Mouse (Mus musculus) spleen, adult 2 months (tissue): Measurements from ENCODE around the gene Slc38a2. TPM values are rescaled to one million over a fixed set of nuclear protein-coding genes. Genes with fewer than 3 reads are reported as not detected.

Source experiments
- DNase-seq, 2 experiments: peaks; one replicate each; pipeline versions ENCODE4 v3.0.0 to v3.0.0-alpha.2; 2012 to 2021; ENCODE audit warnings: low spot score in 2 of 2, low read depth in 1 of 2
- H3K27ac ChIP-seq: fragments of 200-500 bp; 2 replicates; pipeline ENCODE4 v1.5.1; 2012; ENCODE audit warnings: low read length, inconsistent platforms; ENCODE audit not compliant: insufficient read depth
- H3K27me3 ChIP-seq: fragments of 200-500 bp; 2 replicates; pipeline ENCODE4 v1.6.1; 2012; ENCODE audit warnings: mild to moderate bottlenecking, moderate library complexity, low read length, inconsistent platforms; ENCODE audit not compliant: control insufficient read depth, insufficient read depth
- H3K36me3 ChIP-seq: fragments of 200-500 bp; 2 replicates; pipeline ENCODE4 v1.6.1; 2012; ENCODE audit warnings: mild to moderate bottlenecking, low read length, inconsistent platforms; ENCODE audit not compliant: control insufficient read depth, insufficient read depth
- H3K4me1 ChIP-seq: fragments of 200-500 bp; 2 replicates; pipeline ENCODE4 v1.6.1; 2011; ENCODE audit warnings: inconsistent platforms; ENCODE audit not compliant: control insufficient read depth, insufficient read depth, insufficient read length
- H3K4me3 ChIP-seq: fragments of 200-500 bp; 2 replicates; pipeline ENCODE4 v1.5.1; 2011; ENCODE audit warnings: mild to moderate bottlenecking, inconsistent platforms; ENCODE audit not compliant: insufficient read depth, insufficient read length; ENCODE audit errors: extremely low read depth
- CTCF ChIP-seq: fragments of 200-500 bp; IDR thresholded peaks from 2 replicates; pipeline ENCODE4 v1.5.1; 2011; ENCODE audit warnings: mild to moderate bottlenecking, inconsistent platforms; ENCODE audit not compliant: insufficient read depth, insufficient read length, insufficient replicate concordance; ENCODE audit errors: extremely low read depth
- POLR2A ChIP-seq: fragments of 200-500 bp; IDR thresholded peaks from 2 replicates; pipeline ENCODE4 v1.6.1; 2011; ENCODE audit warnings: low read depth, low read length, inconsistent platforms
- WGBS: fragments of 180-500 bp; shearing (Covaris S2); methylation state at CpG from one replicate; pipeline ENCODE4 v1.1.7; 2018; 5-methylcytosine and 5-hydroxymethylcytosine counted together
- polyA plus RNA-seq: library from polyadenylated mRNA; depleted of rRNA; stranded (reverse); fragments of >200 nt; gene quantifications from 2 replicates; pipeline ENCODE4 v1.2.3, GENCODE M21; 2012

The Slc38a2 gene
- polyA plus RNA-seq, 1 experiment: 28.5 TPM

DNA sequence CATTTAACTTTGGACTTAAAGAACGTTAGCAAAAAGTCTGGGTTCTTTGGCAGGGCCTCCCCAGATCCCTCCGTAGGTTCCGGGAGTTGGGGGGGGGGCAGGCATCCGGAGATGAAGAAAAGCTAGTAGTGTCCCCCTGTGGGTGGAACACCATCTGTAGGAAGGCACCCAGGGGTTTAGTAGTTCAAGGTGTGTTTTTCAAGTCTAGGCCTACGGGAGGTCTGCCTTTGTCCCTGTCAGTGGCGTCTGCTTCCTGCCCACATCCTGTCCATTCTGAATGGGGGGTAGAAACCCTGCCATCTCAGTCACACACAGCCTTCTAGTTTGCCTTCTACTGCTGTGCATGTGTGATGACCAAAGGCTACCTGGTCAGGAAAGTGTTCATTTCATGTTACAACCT is 20.6 kb upstream of the Slc38a2 start:
- H3K27ac ChIP-seq: no peak overlapping the region
- H3K4me1 ChIP-seq: peaks cover 10% of the 10 kb centered on the region; the same call in 1 of the 2 replicates
- WGBS: 18% methylated on average over 6 of the region's 6 CpGs
- TF ChIP-seq CTCF: no peak
- TF ChIP-seq POLR2A: no peak
- DNase-seq: no peak
- H3K27me3 ChIP-seq: no peaks in the 10 kb centered on the region
- no peak overlapping the region for H3K4me3 ChIP-seq
- no peaks in the 10 kb centered on the region for H3K36me3 ChIP-seq

DNA sequence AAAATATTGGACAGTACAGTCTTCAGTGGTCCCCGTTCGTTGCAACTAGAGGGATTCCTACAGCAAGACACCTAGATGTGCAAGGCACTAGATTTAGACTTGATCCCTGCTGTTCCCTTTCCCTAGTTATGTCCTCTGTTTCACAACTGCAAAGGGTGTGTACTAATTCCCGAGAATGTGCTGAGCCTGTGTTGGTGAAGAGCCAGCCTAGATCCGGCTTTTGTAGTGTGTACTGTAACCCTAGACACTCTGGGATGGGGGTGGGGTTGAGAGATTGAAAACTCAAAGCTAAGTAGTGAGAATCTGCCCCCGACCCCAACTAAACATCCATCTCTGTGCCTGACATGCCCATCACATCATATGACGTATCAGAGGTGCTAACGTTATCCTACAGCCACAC is 18.9 kb upstream of the Slc38a2 start:
- no peak for DNase-seq
- H3K27me3 ChIP-seq: no peaks in the 10 kb centered on the region
- no peak overlapping the region for H3K4me3 ChIP-seq
- H3K27ac ChIP-seq: no peak overlapping the region
- TF ChIP-seq POLR2A: no peak
- TF ChIP-seq CTCF: no peak
- WGBS: 86% methylated on average over 7 of the region's 7 CpGs
- H3K36me3 ChIP-seq: no peaks in the 10 kb centered on the region
- H3K4me1 ChIP-seq: peaks cover 12% of the 10 kb centered on the region; the same call in 1 of the 2 replicates

- Histone ChIP-seq H3K27ac (no peak overlapping the region), H3K36me3 (no peaks in the 10 kb centered on the region), H3K4me1 (peaks cover 12% of the 10 kb centered on the region; the same call in 1 of the 2 replicates), H3K4me3 (no peak overlapping the region), H3K27me3 (no peaks in the 10 kb centered on the region)
- 90% methylated on average over 3 of the region's 3 CpGs for WGBS
- no peak for DNase-seq
- no peak for TF ChIP-seq CTCF
- no peak for TF ChIP-seq POLR2A
Observed at GRCm38 (mm10) chr15:96717181-96717580, 17.7 kb upstream of the Slc38a2 start.

GRCm38 (mm10) chr15:96716371-96716770 is 16.8 kb upstream of the Slc38a2 start:
- no peak for DNase-seq
- Histone ChIP-seq H3K4me3 (no peak overlapping the region), H3K27me3 (no peaks in the 10 kb centered on the region), H3K27ac (no peak overlapping the region), H3K4me1 (peaks cover 12% of the 10 kb centered on the region; the same call in 1 of the 2 replicates), H3K36me3 (no peaks in the 10 kb centered on the region)
- TF ChIP-seq POLR2A: no peak
- TF ChIP-seq CTCF: no peak
- 80% methylated on average over 4 of the region's 4 CpGs for WGBS

GRCm38 (mm10) chr15:96715692-96716080 is 16.2 kb upstream of the Slc38a2 start:
- peaks cover 14% of the 10 kb centered on the region for H3K4me1 ChIP-seq
- no peaks in the 10 kb centered on the region for H3K27me3 ChIP-seq
- WGBS: 85% methylated on average over 7 of the region's 7 CpGs
- TF ChIP-seq CTCF: no peak
- TF ChIP-seq POLR2A: no peak
- DNase-seq: no peak
- no peak overlapping the region for H3K27ac ChIP-seq
- no peak overlapping the region for H3K4me3 ChIP-seq
- H3K36me3 ChIP-seq: no peaks in the 10 kb centered on the region

GRCm38 (mm10) chr15:96715079-96715691 is 15.7 kb upstream of the Slc38a2 start:
- no peak overlapping the region for H3K27ac ChIP-seq
- no peak for TF ChIP-seq POLR2A
- no peak for TF ChIP-seq CTCF
- no peaks in the 10 kb centered on the region for H3K27me3 ChIP-seq
- peaks cover 13% of the 10 kb centered on the region for H3K4me1 ChIP-seq
- H3K4me3 ChIP-seq: no peak overlapping the region
- WGBS: 17% methylated on average over 9 of the region's 9 CpGs
- peak in 1 of 2 experiments; percentile 24 for DNase-seq
- no peaks in the 10 kb centered on the region for H3K36me3 ChIP-seq

DNA sequence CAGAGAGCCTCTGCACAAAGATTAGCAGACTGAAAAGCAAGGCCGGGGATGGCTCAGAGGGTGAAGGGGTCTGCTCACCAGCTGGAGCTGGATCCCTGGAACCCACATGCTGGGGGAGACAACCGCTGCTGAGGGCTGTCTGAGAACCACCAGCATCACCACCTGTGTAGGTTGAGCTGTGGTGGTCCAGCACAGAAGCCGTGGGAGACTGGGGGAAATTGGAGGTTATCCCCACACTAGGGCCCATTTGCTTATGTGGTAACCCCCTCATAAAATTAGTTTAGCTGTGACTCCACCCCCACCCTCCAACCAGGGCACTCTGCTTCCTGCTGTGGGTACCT is 15.1 kb upstream of the Slc38a2 start:
- WGBS: 11% methylated on average over 3 of the region's 3 CpGs
- Histone ChIP-seq H3K36me3 (no peaks in the 10 kb centered on the region), H3K4me3 (peak overlapping the region; percentile 44; the same call in 1 of the 2 replicates), H3K27me3 (no peaks in the 10 kb centered on the region), H3K27ac (peak overlapping the region; percentile 87), H3K4me1 (peaks cover 8% of the 10 kb centered on the region)
- TF ChIP-seq POLR2A: no peak
- no peak for TF ChIP-seq CTCF
- DNase-seq: peak in 1 of 2 experiments; percentile 41
